Mouse (Mus musculus) forebrain, embryonic 14.5 days (tissue): Measurements from ENCODE around the gene Vmn2r70. TPM values are rescaled to one million over a fixed set of nuclear protein-coding genes. Genes with fewer than 3 reads are reported as not detected.

Experiments
- ATAC-seq: fragments of 200-750 bp; cut with Nextera tagmentation; 2 replicates; pipeline ENCODE4 v1.8.0; 2017; ENCODE audit warnings: mild to moderate bottlenecking, moderate library complexity
- DNase-seq: peaks from one replicate; pipeline ENCODE4 v3.0.0-alpha.2; 2015; ENCODE audit warnings: low spot score
- H3K27ac ChIP-seq: fragments of 300-500 bp; sonication (generic); 2 replicates; pipeline ENCODE4 v1.5.1; 2014; ENCODE audit warnings: low read depth, mild to moderate bottlenecking, control low read depth, low read length, moderate library complexity
- H3K27me3 ChIP-seq: fragments of 300-500 bp; sonication (generic); replicated peaks from 2 replicates; pipeline ENCODE4 v1.6.1; 2014; ENCODE audit warnings: low read length, control low read depth, mixed read lengths; ENCODE audit not compliant: control insufficient read depth, insufficient read depth
- H3K36me3 ChIP-seq: fragments of 300-500 bp; sonication (generic); 2 replicates; pipeline ENCODE4 v1.6.1; 2014; ENCODE audit warnings: low read length, control low read depth; ENCODE audit not compliant: control insufficient read depth, insufficient read depth
- H3K4me1 ChIP-seq: fragments of 300-500 bp; sonication (generic); 2 replicates; pipeline ENCODE4 v1.6.1; 2014; ENCODE audit warnings: antibody characterized with exemption, low read length, control low read depth; ENCODE audit not compliant: control insufficient read depth, insufficient read depth
- H3K4me2 ChIP-seq: fragments of 300-500 bp; sonication (generic); 2 replicates; pipeline ENCODE4 v1.6.1; 2014; ENCODE audit warnings: mild to moderate bottlenecking, control low read depth, low read length
- H3K4me3 ChIP-seq: fragments of 300-500 bp; sonication (generic); 2 replicates; pipeline ENCODE4 v1.5.1; 2014; ENCODE audit warnings: low read depth, low read length, control low read depth
- H3K9ac ChIP-seq: fragments of 300-500 bp; sonication (generic); 2 replicates; pipeline ENCODE4 v1.6.1; 2014; ENCODE audit warnings: mild to moderate bottlenecking, low read length, control low read depth, moderate library complexity
- H3K9me3 ChIP-seq: fragments of 300-500 bp; sonication (generic); replicated peaks from 2 replicates; pipeline ENCODE4 v1.6.1; 2016; ENCODE audit warnings: low read length, control low read depth, mixed read lengths; ENCODE audit not compliant: control insufficient read depth
- WGBS: fragments of 180-500 bp; shearing (Covaris S2); extraction: QIAGEN DNeasy Blood & Tissue Kit; methylation state at CpG from one replicate; pipeline ENCODE4 v1.1.7; 2014; 5-methylcytosine and 5-hydroxymethylcytosine counted together
- polyA plus RNA-seq: library from polyadenylated mRNA; unstranded; fragments of >200 nt; fragmentation: Nextera tagmentation; extraction: Ambion mirVana; gene quantifications from 2 replicates; pipeline ENCODE4 v1.2.1, GENCODE M21; 2014

Vmn2r70 gene
- polyA plus RNA-seq = not detected in 2 replicates

- Histone ChIP-seq H3K9me3 (no peaks in the 10 kb centered on the region), H3K36me3 (no peaks in the 10 kb centered on the region), H3K4me2 (no peak within 1 kb of the TSS), H3K27ac (no peak within 1 kb of the TSS), H3K9ac (no peak within 1 kb of the TSS), H3K27me3 (no peaks in the 10 kb centered on the region), H3K4me3 (no peak within 1 kb of the TSS), H3K4me1 (no peaks in the 10 kb centered on the region)
- DNase-seq (no peak), ATAC-seq (no peak)
- 87% methylated on average over 2 of the region's 2 CpGs for WGBS
Measured at GRCm38 (mm10) chr7:85569092-85569491, at the start of gene Vmn2r70. Gene Vmn2r70, minus strand, starts transcription at chr7:85569192.

- Histone ChIP-seq H3K9me3 (no peaks in the 10 kb centered on the region), H3K9ac (no peak within 1 kb of the TSS), H3K4me1 (no peaks in the 10 kb centered on the region), H3K27ac (no peak within 1 kb of the TSS), H3K36me3 (no peaks in the 10 kb centered on the region), H3K4me3 (no peak within 1 kb of the TSS), H3K4me2 (no peak within 1 kb of the TSS), H3K27me3 (no peaks in the 10 kb centered on the region)
- WGBS = 88% methylated on average over 5 of the region's 5 CpGs
- no peak for DNase-seq
- ATAC-seq = no peak
Measured at GRCm38 (mm10) chr7:85562787-85563186, 6.2 kb downstream of the Vmn2r70 start, which contains the start of gene Vmn2r71. Gene Vmn2r71, plus strand, starts transcription at chr7:85563087.

GRCm38 (mm10) chr7:85543118-85543517 lies 25.9 kb downstream of the Vmn2r70 start:
- Histone ChIP-seq H3K9me3 (no peaks in the 10 kb centered on the region; the same call in 1 of the 2 replicates), H3K4me1 (no peaks in the 10 kb centered on the region), H3K27me3 (no peaks in the 10 kb centered on the region), H3K36me3 (no peaks in the 10 kb centered on the region), H3K27ac (no peak overlapping the region), H3K4me2 (no peak overlapping the region), H3K4me3 (no peak overlapping the region), H3K9ac (no peak overlapping the region)
- 65% methylated on average over 2 of the region's 2 CpGs for WGBS
- ATAC-seq (no peak), DNase-seq (no peak)

GRCm38 (mm10) chr7:85542108-85542507 lies 26.9 kb downstream of the Vmn2r70 start:
- H3K4me1 ChIP-seq = no peaks in the 10 kb centered on the region
- no peaks in the 10 kb centered on the region for H3K27me3 ChIP-seq
- H3K9me3 ChIP-seq = peaks cover 5% of the 10 kb centered on the region; the same call in 1 of the 2 replicates
- DNase-seq = no peak
- H3K36me3 ChIP-seq = no peaks in the 10 kb centered on the region
- no peak overlapping the region for H3K9ac ChIP-seq
- H3K4me3 ChIP-seq = no peak overlapping the region
- H3K4me2 ChIP-seq = no peak overlapping the region
- ATAC-seq = no peak
- 86% methylated on average over 2 of the region's 2 CpGs for WGBS
- no peak overlapping the region for H3K27ac ChIP-seq

Other genes starting within 250 kb of the Vmn2r70 start
- not detected in 2 replicates for gene Vmn2r69, start 153.3 kb downstream of the Vmn2r70 start, polyA plus RNA-seq
- not detected in 2 replicates for gene Vmn2r71, start 6.1 kb downstream of the Vmn2r70 start, polyA plus RNA-seq
- gene Vmn2r72, start 185.9 kb upstream of the Vmn2r70 start, polyA plus RNA-seq = not detected in 2 replicates